Mouse (Mus musculus) erythroblast, embryonic 14.5 days (primary cell): ENCODE measurements around the gene Pdcd1lg2.

Source experiments
- GATA1 ChIP-seq: IDR thresholded peaks from 2 replicates; pipeline ENCODE4 v1.6.1; 2012; ENCODE audit warnings: low read length, inconsistent platforms, mixed read lengths
- TAL1 ChIP-seq: IDR thresholded peaks from 3 replicates; pipeline ENCODE4 v1.6.1; 2012; ENCODE audit warnings: low read length, inconsistent platforms, mixed read lengths

- TF ChIP-seq TAL1 (no peak), GATA1 (no peak)
Measured at GRCm38 (mm10) chr19:29482148-29482547, 71.4 kb downstream of the Pdcd1lg2 start.
